Mouse (Mus musculus) midbrain, embryonic 15.5 days (tissue): ENCODE measurements around the gene Ptprs. TPM values are rescaled to one million over a fixed set of nuclear protein-coding genes. Genes with fewer than 3 reads are reported as not detected.

Experiments
- ATAC-seq: fragments of 200-750 bp; cut with Nextera tagmentation; replicated peaks from 2 replicates; pipeline ENCODE4 v1.8.0; 2017; ENCODE audit warnings: moderate TSS enrichment
- H3K27ac ChIP-seq: fragments of 300-500 bp; sonication (generic); 2 replicates; pipeline ENCODE4 v1.5.1; 2015; ENCODE audit warnings: mild to moderate bottlenecking, inconsistent platforms
- H3K27me3 ChIP-seq: fragments of 300-500 bp; sonication (generic); replicated peaks from 2 replicates; pipeline ENCODE4 v1.6.1; 2015; ENCODE audit warnings: inconsistent platforms
- H3K36me3 ChIP-seq: fragments of 300-500 bp; sonication (generic); replicated peaks from 2 replicates; pipeline ENCODE4 v1.6.1; 2015; ENCODE audit warnings: inconsistent platforms
- H3K4me1 ChIP-seq: fragments of 300-500 bp; sonication (generic); 2 replicates; pipeline ENCODE4 v1.6.1; 2015; ENCODE audit warnings: inconsistent platforms
- H3K4me2 ChIP-seq: fragments of 300-500 bp; sonication (generic); 2 replicates; pipeline ENCODE4 v1.6.1; 2015; ENCODE audit warnings: inconsistent platforms, mild to moderate bottlenecking, moderate library complexity
- H3K4me3 ChIP-seq: fragments of 300-500 bp; sonication (generic); 2 replicates; pipeline ENCODE4 v1.5.1; 2015; ENCODE audit warnings: mild to moderate bottlenecking, inconsistent platforms
- H3K9ac ChIP-seq: fragments of 300-500 bp; sonication (generic); 2 replicates; pipeline ENCODE4 v1.6.1; 2015; ENCODE audit warnings: mild to moderate bottlenecking, inconsistent platforms
- H3K9me3 ChIP-seq: fragments of 300-500 bp; sonication (generic); 2 replicates; pipeline ENCODE4 v1.6.1; 2016; ENCODE audit warnings: inconsistent platforms
- WGBS: fragments of 180-500 bp; shearing (Covaris S2); methylation state at CpG from one replicate; pipeline ENCODE4 v1.1.7; 2015; ENCODE audit warnings: mixed read lengths; 5-methylcytosine and 5-hydroxymethylcytosine counted together
- polyA plus RNA-seq: library from polyadenylated mRNA; unstranded; fragments of >200 nt; fragmentation: Nextera tagmentation; extraction: Ambion mirVana; gene quantifications from 2 replicates; pipeline ENCODE4 v1.2.1, GENCODE M21; 2015

Gene Ptprs
- polyA plus RNA-seq, 1 experiment from 2014 or later = 349 TPM

DNA sequence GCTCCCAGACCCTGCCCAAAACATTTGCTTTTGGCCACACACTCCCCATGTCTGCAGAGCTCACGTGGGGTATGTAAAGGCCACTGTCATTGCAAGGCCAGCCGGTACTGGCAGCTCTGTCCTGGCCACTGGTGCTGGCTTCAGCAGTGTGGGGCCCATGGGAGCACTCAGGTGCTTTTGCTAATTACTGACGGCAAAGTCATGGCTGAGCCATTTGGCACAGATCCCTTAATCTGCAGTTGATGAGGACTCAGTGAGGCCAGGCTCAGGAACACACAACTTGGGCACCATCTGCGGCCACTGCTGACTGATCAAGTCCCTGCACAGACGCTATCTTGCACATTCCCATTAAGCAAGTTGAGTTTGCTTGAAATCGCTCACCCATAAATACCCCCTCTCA lies 91.4 kb downstream of the Ptprs start:
- WGBS = 78% methylated on average over 6 of the region's 6 CpGs
- Histone ChIP-seq H3K9me3 (no peaks in the 10 kb centered on the region), H3K4me2 (no peak overlapping the region), H3K36me3 (peaks cover 39% of the 10 kb centered on the region), H3K27me3 (no peaks in the 10 kb centered on the region), H3K9ac (no peak overlapping the region), H3K4me1 (peaks cover 5% of the 10 kb centered on the region; the same call in 1 of the 2 replicates), H3K27ac (no peak overlapping the region), H3K4me3 (no peak overlapping the region)
- ATAC-seq = no peak

DNA sequence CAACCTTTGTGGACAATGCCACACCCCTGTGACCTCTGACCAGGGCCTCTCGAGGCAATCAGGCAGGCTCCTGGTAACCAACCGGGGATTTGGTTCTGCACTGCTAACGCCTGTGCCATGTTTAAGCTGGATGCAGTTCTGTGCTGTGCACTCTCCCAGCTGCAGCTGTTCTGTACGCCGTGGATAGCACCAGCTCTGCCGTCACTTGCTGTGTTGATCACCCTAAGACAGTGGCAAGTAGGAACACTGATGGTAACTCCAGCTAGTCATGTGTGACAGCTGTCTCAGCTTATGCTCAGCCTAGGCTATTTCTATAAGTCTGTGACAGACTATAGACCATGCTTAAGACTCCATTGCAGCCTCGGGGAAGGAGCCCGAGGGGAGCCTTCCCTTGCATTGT lies 93.3 kb downstream of the Ptprs start:
- no peak overlapping the region for H3K4me2 ChIP-seq
- no peaks in the 10 kb centered on the region for H3K9me3 ChIP-seq
- H3K27me3 ChIP-seq = no peaks in the 10 kb centered on the region
- WGBS = 40% methylated on average over 8 of the region's 8 CpGs
- H3K9ac ChIP-seq = no peak overlapping the region
- ATAC-seq = no peak
- H3K4me3 ChIP-seq = no peak overlapping the region
- peaks cover 34% of the 10 kb centered on the region for H3K36me3 ChIP-seq
- H3K27ac ChIP-seq = no peak overlapping the region
- peaks cover 8% of the 10 kb centered on the region; the same call in 1 of the 2 replicates for H3K4me1 ChIP-seq

DNA sequence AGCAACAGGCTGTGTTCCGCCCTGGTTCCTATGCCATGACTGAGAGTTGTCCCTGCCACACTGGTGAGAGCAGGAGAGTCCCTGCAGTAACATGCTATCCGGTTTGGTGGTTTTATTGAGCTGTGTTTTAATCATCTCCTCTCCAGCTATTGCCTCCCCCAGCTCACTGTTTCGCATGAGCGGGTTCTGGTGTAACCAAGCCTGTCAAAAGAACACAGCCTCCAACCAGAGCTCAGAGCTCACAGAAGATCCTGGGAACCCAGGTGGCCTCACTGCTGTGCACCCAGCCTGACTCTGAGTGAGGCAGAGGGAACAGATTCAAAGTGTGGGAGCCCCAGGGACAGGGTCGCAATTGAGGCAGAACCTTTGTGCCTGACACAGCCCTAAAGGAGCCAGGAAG lies 95.1 kb downstream of the Ptprs start:
- no peak overlapping the region for H3K9ac ChIP-seq
- no peak overlapping the region for H3K27ac ChIP-seq
- WGBS = 64% methylated on average over 5 of the region's 5 CpGs
- no peak for ATAC-seq
- H3K9me3 ChIP-seq = no peaks in the 10 kb centered on the region
- H3K4me3 ChIP-seq = no peak overlapping the region
- H3K4me1 ChIP-seq = peaks cover 8% of the 10 kb centered on the region; the same call in 1 of the 2 replicates
- peaks cover 30% of the 10 kb centered on the region for H3K36me3 ChIP-seq
- no peaks in the 10 kb centered on the region for H3K27me3 ChIP-seq
- H3K4me2 ChIP-seq = no peak overlapping the region

DNA sequence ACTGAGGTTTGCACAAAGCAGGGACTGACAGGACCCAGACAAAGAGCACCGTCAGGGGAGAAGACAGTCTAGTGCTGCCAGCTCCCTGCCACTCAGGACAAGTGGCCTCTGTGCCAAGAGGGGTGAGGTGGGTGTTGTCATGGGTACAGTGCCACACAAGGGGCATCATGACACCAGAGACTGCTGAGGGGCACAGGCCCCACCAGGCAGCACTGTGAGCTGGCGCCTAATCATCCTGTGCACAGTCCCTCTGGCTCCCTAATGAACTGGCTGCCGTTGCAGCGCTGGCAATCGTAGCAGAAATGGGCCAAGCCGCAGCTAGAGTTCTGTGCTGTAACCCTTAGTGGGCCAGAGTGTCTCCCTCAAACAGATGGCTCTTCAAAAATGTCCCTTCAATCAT lies 96.0 kb downstream of the Ptprs start:
- Histone ChIP-seq H3K4me2 (no peak overlapping the region), H3K27me3 (no peaks in the 10 kb centered on the region), H3K9ac (no peak overlapping the region), H3K9me3 (no peaks in the 10 kb centered on the region), H3K4me1 (peaks cover 8% of the 10 kb centered on the region; the same call in 1 of the 2 replicates), H3K27ac (peak overlapping the region; percentile 59), H3K36me3 (peaks cover 29% of the 10 kb centered on the region), H3K4me3 (no peak overlapping the region)
- WGBS = 69% methylated on average over 6 of the region's 6 CpGs
- ATAC-seq = peak; percentile 69

DNA sequence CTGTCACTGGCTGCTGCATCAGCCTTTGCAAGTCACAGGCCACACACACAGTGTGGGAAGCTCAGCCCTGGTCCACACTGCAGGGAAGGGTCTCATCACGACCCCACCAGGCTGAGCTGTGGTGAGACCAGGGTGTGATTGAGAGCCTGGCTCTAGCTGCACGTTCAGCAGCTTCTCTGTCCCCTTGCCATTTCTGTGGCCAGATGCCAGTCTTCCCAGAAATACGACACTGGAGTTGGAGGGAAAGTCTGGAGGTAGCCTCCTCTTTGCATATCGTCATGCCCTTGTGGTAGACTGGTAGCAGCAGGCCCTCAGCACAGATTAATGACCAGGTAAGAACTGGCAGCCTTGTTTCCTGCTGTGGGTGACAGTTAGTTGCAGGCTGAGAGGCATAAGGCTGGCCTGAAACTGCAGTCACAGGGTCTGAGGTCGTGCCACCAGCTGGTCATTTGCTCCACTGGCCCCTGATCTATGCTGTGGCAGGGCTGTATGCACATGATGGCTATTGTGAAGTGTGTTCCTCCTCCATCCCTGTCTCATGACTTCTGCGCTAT lies 96.9 kb downstream of the Ptprs start:
- H3K9me3 ChIP-seq = no peaks in the 10 kb centered on the region
- H3K27ac ChIP-seq = peak overlapping the region; percentile 59; the same call in 1 of the 2 replicates
- peaks cover 29% of the 10 kb centered on the region for H3K36me3 ChIP-seq
- no peak for ATAC-seq
- H3K4me3 ChIP-seq = no peak overlapping the region
- no peak overlapping the region for H3K9ac ChIP-seq
- 74% methylated on average over 6 of the region's 6 CpGs for WGBS
- H3K4me1 ChIP-seq = peaks cover 8% of the 10 kb centered on the region; the same call in 1 of the 2 replicates
- H3K27me3 ChIP-seq = no peaks in the 10 kb centered on the region
- no peak overlapping the region for H3K4me2 ChIP-seq

DNA sequence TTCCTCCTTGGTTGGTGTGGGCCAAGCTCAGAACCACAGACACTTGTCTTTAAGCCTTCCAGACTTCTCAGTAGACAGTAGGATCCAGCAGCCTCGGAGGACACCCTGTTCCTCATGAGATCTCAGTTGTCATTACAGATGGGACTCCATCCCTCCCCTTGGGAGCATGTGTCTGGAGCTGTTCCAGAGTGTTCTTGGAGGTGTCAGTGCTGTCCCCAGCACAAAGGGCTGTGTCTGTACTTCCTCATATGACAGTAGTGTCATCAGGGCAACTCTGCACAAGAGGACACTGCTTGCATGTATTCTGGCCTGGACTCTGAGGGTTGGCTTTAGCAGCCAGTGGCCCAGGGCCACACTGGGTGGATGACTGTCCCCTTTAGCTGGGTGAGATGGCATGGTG lies 101.4 kb downstream of the Ptprs start:
- H3K9me3 ChIP-seq = no peaks in the 10 kb centered on the region
- ATAC-seq = no peak
- no peak overlapping the region for H3K4me2 ChIP-seq
- H3K27me3 ChIP-seq = no peaks in the 10 kb centered on the region
- H3K4me1 ChIP-seq = peaks cover 3% of the 10 kb centered on the region; the same call in 1 of the 2 replicates
- peaks cover 33% of the 10 kb centered on the region for H3K36me3 ChIP-seq
- H3K9ac ChIP-seq = no peak overlapping the region
- no peak overlapping the region for H3K27ac ChIP-seq
- WGBS = 82% methylated on average over 1 of the region's 1 CpGs
- no peak overlapping the region for H3K4me3 ChIP-seq

DNA sequence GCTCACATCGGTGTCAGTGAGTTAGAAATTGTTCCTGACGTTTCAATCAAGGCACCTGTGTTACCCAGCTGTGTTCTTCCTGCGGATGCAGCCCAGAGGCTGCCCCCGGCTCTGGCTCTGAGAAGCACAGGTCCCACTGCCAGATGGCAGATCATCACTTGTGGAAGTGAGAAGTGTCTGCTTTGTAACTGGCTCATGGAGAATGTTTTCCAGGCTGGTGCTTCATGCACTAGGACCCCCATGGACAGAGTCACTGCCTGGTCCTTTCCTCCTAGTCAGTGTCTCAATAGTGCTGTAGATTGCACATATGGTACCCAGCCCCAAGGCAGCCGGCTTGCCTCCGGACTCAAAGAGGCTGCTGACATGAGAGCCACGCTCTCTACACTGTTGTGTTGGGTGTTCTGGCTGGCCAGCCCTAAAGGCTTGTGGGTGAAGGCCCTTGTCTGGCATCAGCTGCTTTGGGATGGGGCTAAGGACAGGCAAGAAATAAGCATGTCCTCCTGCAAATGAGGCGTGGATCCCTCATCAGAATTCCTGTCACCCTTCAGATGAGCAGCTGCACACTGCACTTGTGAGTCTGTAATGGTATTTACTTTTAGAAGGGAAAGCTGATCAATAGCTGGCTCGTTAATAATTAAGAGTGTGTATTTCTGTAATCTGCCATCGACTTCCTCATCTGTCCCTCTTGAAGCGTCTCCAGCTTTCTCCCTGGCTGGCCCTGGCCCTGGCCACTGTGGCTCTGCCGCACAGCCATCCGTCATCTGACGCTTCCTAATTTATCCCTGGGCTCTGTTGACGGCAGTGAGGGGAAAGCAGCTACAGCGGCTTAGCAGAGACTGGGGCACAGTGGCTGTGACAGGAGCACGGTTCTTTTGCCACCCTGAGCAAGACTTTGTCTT lies 102.9 kb downstream of the Ptprs start:
- WGBS = 76% methylated on average over 17 of the region's 17 CpGs
- no peaks in the 10 kb centered on the region for H3K4me1 ChIP-seq
- H3K27me3 ChIP-seq = no peaks in the 10 kb centered on the region
- no peak overlapping the region for H3K9ac ChIP-seq
- peak overlapping the region; percentile 60 for H3K27ac ChIP-seq
- H3K9me3 ChIP-seq = no peaks in the 10 kb centered on the region
- H3K4me2 ChIP-seq = no peak overlapping the region
- H3K36me3 ChIP-seq = peaks cover 21% of the 10 kb centered on the region
- no peak for ATAC-seq
- no peak overlapping the region for H3K4me3 ChIP-seq

DNA sequence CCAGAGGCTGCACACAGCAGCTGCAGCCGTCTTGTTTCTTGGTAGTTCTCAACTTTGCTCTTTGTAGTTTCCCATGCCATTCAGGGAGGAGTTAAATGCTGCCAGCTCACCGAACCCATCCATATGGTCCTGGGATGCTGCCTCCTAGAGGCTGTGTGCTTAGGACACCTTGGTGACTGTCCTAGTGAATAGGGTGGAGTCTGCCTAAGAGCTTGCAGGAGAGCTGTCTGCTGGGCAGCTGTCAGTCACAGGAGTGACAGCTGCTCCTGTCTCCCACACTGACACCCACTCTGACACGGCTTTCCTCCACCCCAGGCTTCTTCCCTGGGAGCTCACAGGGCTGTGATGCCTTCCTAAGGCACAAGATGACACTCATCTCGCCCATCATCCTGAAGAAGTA lies 104.2 kb downstream of the Ptprs start:
- no peaks in the 10 kb centered on the region for H3K9me3 ChIP-seq
- H3K4me1 ChIP-seq = 0 out of 2 replicates have a peak, but pooled peaks cover 4% of the 10 kb centered on the region
- H3K4me2 ChIP-seq = no peak overlapping the region
- H3K27me3 ChIP-seq = no peaks in the 10 kb centered on the region
- H3K36me3 ChIP-seq = peaks cover 16% of the 10 kb centered on the region
- no peak overlapping the region for H3K9ac ChIP-seq
- H3K27ac ChIP-seq = no peak overlapping the region
- no peak for ATAC-seq
- WGBS = 72% methylated on average over 4 of the region's 4 CpGs
- H3K4me3 ChIP-seq = no peak overlapping the region

DNA sequence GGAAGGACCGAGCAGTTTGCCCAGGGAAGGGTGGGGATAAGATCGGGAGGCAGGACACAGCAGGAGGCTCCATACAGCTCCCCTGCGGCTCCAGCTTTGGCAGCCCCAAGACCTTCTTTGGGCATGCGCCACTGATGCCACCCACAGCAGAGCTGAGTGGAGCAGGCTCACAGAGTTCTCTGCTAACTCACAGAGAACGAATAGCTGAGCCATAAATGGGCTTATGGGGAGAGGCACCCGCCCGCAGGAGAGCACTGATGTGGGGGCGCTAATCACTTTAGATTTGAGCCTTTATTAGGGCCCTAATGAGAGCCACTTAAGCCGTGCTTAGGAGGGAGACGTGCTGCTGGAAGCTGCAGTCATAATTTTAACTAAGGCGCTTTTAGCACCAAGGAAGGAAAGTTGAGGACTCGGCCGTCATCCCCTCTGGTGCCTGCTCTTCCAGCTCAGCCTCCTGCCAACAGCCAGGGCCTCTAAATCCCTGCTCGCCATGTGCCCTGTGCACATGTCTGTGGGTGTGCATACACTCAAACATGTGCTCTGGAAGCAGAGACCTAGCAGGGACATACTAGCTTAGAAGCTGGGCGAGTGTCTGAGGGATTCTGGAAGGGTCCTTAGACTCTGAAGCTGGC lies 105.1 kb downstream of the Ptprs start:
- no peak overlapping the region for H3K4me3 ChIP-seq
- no peak for ATAC-seq
- H3K9me3 ChIP-seq = no peaks in the 10 kb centered on the region
- H3K4me2 ChIP-seq = no peak overlapping the region
- H3K36me3 ChIP-seq = peaks cover 13% of the 10 kb centered on the region
- H3K27me3 ChIP-seq = no peaks in the 10 kb centered on the region
- 86% methylated on average over 15 of the region's 15 CpGs for WGBS
- H3K9ac ChIP-seq = no peak overlapping the region
- H3K4me1 ChIP-seq = peaks cover 10% of the 10 kb centered on the region
- no peak overlapping the region for H3K27ac ChIP-seq

DNA sequence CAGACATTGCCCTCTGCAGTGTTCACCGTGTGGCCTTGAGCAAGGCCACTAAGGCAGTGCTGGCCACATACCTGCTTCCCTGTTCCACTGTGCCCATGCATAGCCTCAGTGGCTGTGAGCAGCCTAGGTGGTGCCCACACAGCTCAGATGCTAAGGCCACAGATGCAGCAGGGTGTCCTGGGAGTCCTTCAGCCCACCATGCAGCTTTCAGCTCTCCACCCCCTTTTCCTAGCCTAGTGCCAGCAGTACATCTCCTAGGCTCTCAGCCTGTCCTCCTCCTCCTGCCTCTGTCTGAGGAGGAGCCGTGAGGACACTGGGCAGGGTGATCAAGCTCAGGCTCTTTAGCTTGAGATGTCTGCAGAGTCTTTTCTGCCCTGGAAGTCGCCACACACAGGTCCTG lies 106.2 kb downstream of the Ptprs start:
- Histone ChIP-seq H3K27ac (no peak overlapping the region), H3K4me3 (no peak overlapping the region), H3K9ac (no peak overlapping the region), H3K27me3 (no peaks in the 10 kb centered on the region), H3K4me2 (no peak overlapping the region), H3K36me3 (peaks cover 13% of the 10 kb centered on the region), H3K4me1 (peaks cover 18% of the 10 kb centered on the region), H3K9me3 (no peaks in the 10 kb centered on the region)
- ATAC-seq = no peak
- 95% methylated on average over 3 of the region's 3 CpGs for WGBS

DNA sequence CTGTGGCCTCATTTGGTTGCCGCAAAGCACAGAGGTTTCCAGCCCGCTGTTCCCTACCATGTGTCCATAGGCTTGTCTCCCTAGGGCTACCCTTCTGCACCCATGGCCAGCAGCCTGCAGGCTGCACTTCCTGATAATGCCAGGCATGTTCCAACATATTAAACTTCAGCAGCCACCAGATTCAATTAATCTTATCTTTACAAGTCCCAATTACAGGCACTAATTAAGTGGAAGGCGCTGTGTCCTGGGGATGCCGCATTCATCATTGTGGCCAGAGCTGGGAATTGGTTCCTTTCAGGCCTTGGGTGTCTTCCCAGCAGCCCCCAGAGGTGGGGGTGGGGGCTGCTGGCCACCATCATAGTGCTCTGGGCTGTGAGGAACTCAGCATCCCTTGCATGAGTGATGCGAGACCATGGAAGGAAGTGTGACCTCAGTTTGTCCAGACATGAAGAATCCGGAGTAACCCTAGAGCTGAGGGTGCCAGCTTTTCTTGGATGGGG lies 107.9 kb downstream of the Ptprs start:
- H3K4me1 ChIP-seq = peaks cover 19% of the 10 kb centered on the region
- no peaks in the 10 kb centered on the region for H3K9me3 ChIP-seq
- ATAC-seq = no peak
- H3K9ac ChIP-seq = no peak overlapping the region
- WGBS = 85% methylated on average over 6 of the region's 6 CpGs
- H3K4me2 ChIP-seq = no peak overlapping the region
- no peak overlapping the region for H3K4me3 ChIP-seq
- H3K27ac ChIP-seq = 0 out of 2 replicates have a peak overlapping the region, but pooled peaks have one; percentile 43
- H3K36me3 ChIP-seq = peaks cover 11% of the 10 kb centered on the region
- no peaks in the 10 kb centered on the region for H3K27me3 ChIP-seq
